Mouse (Mus musculus) forebrain, postnatal 0 days (tissue): Measurements from ENCODE around the gene Apoc4. TPM values are rescaled to one million over a fixed set of nuclear protein-coding genes. Genes with fewer than 3 reads are reported as not detected.

Experiments used
- ATAC-seq: fragments of 200-750 bp; cut with Nextera tagmentation; 2 replicates; pipeline ENCODE4 v1.8.0; 2017; ENCODE audit warnings: mild to moderate bottlenecking, moderate library complexity
- DNase-seq: peaks from one replicate; pipeline ENCODE4 v3.0.0-alpha.2; 2015
- H3K27ac ChIP-seq: fragments of 300-500 bp; sonication (generic); 2 replicates; pipeline ENCODE4 v1.5.1; 2014; ENCODE audit warnings: low read depth, mild to moderate bottlenecking, antibody characterized with exemption, low read length, moderate library complexity, mixed read lengths
- H3K27me3 ChIP-seq: fragments of 300-500 bp; sonication (generic); 2 replicates; pipeline ENCODE4 v1.6.1; 2014; ENCODE audit warnings: mild to moderate bottlenecking, low read length, mixed read lengths; ENCODE audit not compliant: insufficient read depth
- H3K36me3 ChIP-seq: fragments of 300-500 bp; sonication (generic); 2 replicates; pipeline ENCODE4 v1.6.1; 2014; ENCODE audit warnings: mild to moderate bottlenecking, moderate library complexity; ENCODE audit not compliant: insufficient read depth
- H3K4me1 ChIP-seq: fragments of 300-500 bp; sonication (generic); 2 replicates; pipeline ENCODE4 v1.6.1; 2014; ENCODE audit warnings: antibody characterized with exemption; ENCODE audit not compliant: insufficient read depth
- H3K4me2 ChIP-seq: fragments of 300-500 bp; sonication (generic); 2 replicates; pipeline ENCODE4 v1.6.1; 2014; ENCODE audit warnings: low read depth, mild to moderate bottlenecking, moderate library complexity
- H3K4me3 ChIP-seq: fragments of 300-500 bp; sonication (generic); 2 replicates; pipeline ENCODE4 v1.5.1; 2014; ENCODE audit warnings: low read depth, low read length, mixed read lengths
- H3K9ac ChIP-seq: fragments of 300-500 bp; sonication (generic); 2 replicates; pipeline ENCODE4 v1.6.1; 2014; ENCODE audit warnings: mild to moderate bottlenecking
- H3K9me3 ChIP-seq: fragments of 300-500 bp; sonication (generic); 2 replicates; pipeline ENCODE4 v1.6.1; 2016; ENCODE audit warnings: low read length
- CTCF ChIP-seq: sonication (generic); IDR thresholded peaks from 2 replicates; pipeline ENCODE4 v1.5.1; 2016; ENCODE audit warnings: antibody characterized with exemption, control low read depth, low read depth
- WGBS: fragments of 180-500 bp; shearing (Covaris S2); extraction: QIAGEN DNeasy Blood & Tissue Kit; methylation state at CpG from one replicate; pipeline ENCODE4 v1.1.7; 2014; 5-methylcytosine and 5-hydroxymethylcytosine counted together
- polyA plus RNA-seq: library from polyadenylated mRNA; unstranded; fragments of >200 nt; fragmentation: Nextera tagmentation; extraction: Ambion mirVana; gene quantifications from 2 replicates; pipeline ENCODE4 v1.2.1, GENCODE M21; 2015
- total RNA-seq: library from RNA; depleted of rRNA; stranded (reverse); fragments of >200 nt; gene quantifications from 2 replicates; pipeline ENCODE4 v1.2.3, GENCODE M21; 2014

The Apoc4 gene
- total and polyA plus RNA-seq, 2 experiments from 2014 or later = not detected

DNA sequence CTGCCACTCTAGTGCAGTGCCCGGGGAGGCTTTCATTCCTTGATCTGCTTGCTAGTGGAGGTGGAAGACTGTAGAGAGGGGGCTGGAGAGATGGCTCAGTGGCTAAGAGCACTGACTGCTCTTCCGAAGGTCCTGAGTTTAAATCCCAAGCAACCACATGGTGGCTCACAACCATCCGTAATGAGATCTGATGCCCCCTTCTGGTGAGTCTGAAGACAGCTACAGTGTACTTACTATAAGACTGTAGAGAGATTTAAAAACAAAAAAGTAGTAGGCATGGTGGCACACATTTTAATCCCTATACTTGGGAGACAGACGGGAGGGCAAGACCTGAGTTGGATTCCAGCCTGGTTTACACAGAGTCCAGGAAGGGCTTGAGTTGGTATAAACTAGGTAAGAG is 31.1 kb upstream of the Apoc4 start:
- Histone ChIP-seq H3K27ac (no peak overlapping the region), H3K9me3 (no peaks in the 10 kb centered on the region), H3K36me3 (peaks cover 41% of the 10 kb centered on the region), H3K27me3 (no peaks in the 10 kb centered on the region), H3K4me1 (0 out of 2 replicates have a peak, but pooled peaks cover 6% of the 10 kb centered on the region), H3K4me3 (no peak overlapping the region), H3K9ac (no peak overlapping the region), H3K4me2 (no peak overlapping the region)
- TF ChIP-seq CTCF = peak; percentile 64
- 59% methylated on average over 4 of the region's 4 CpGs for WGBS
- ATAC-seq = no peak
- DNase-seq = no peak

DNA sequence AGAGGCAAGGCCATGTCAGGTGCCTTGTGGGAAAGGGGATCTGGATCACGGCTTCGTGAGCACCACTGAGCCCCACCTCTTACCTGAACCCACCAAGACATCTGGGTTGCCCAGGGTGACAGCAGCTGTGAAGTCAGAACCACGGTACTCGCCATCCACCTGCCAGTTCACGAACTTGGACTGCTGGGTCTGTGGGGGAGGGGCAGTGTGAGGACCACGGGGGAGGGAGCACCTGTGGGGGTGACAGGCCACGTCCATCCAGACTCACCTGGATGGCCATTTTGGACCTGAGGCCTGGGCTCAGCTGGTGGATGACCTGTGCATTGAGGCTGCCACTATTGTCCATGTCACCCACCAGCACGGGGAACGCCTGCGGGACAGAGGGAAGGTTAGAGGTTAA is 29.4 kb upstream of the Apoc4 start:
- Histone ChIP-seq H3K36me3 (peaks cover 41% of the 10 kb centered on the region), H3K27ac (no peak overlapping the region), H3K9ac (no peak overlapping the region), H3K27me3 (no peaks in the 10 kb centered on the region), H3K9me3 (no peaks in the 10 kb centered on the region), H3K4me2 (no peak overlapping the region), H3K4me3 (no peak overlapping the region), H3K4me1 (no peaks in the 10 kb centered on the region)
- ATAC-seq (no peak), DNase-seq (no peak)
- 93% methylated on average over 10 of the region's 10 CpGs for WGBS
- no peak for TF ChIP-seq CTCF

DNA sequence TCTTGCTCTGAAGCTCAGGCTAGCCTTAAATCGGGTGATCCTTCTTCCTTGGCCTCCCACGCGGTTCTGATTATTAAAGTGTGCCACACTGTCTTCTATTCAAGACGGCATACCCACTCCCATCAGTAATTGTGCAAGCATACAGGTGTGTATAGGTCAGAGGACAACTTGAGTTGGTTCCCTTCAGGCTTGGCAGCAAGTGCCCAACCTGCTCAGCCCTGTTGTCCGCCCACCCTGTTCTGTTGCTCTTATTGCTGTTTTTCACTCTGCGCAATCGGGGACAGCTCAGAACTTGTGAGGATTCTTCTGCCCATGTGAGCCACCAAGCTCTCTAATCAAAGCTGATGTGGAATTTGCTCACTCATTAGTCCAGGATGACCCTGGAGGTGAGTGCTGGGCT is 24.0 kb upstream of the Apoc4 start:
- Histone ChIP-seq H3K4me1 (no peaks in the 10 kb centered on the region), H3K4me2 (no peak overlapping the region), H3K9ac (no peak overlapping the region), H3K27ac (no peak overlapping the region), H3K4me3 (no peak overlapping the region), H3K36me3 (peaks cover 13% of the 10 kb centered on the region; the same call in 1 of the 2 replicates), H3K27me3 (no peaks in the 10 kb centered on the region), H3K9me3 (no peaks in the 10 kb centered on the region)
- DNase-seq (no peak), ATAC-seq (no peak)
- TF ChIP-seq CTCF = no peak
- WGBS = 98% methylated on average over 7 of the region's 7 CpGs

DNA sequence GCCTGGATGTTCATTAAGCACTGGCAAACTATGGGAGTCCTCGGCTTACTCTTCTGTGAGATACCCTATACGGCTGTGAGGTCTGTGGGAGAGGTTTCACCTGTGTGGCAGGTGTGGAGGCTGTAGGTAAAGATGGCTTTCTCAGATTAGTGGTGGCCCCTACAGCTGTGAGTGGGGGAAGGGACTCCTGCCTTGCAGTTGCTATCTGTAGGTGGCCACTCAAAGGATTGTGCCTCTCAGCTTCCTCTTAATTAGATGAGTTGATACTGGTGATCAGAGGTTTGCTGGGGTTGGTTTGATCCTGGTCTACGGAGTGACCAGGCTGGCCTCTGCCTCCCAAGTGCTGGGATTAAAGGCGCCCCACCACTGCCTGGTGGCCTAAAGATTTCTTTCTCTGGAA is 23.2 kb upstream of the Apoc4 start:
- H3K4me2 ChIP-seq = no peak overlapping the region
- H3K4me1 ChIP-seq = no peaks in the 10 kb centered on the region
- ATAC-seq (no peak), DNase-seq (no peak)
- H3K27ac ChIP-seq = no peak overlapping the region
- no peak overlapping the region for H3K9ac ChIP-seq
- H3K9me3 ChIP-seq = no peaks in the 10 kb centered on the region
- H3K4me3 ChIP-seq = no peak overlapping the region
- H3K27me3 ChIP-seq = no peaks in the 10 kb centered on the region
- WGBS = 88% methylated on average over 4 of the region's 4 CpGs
- no peak for TF ChIP-seq CTCF
- H3K36me3 ChIP-seq = peaks cover 8% of the 10 kb centered on the region; the same call in 1 of the 2 replicates

DNA sequence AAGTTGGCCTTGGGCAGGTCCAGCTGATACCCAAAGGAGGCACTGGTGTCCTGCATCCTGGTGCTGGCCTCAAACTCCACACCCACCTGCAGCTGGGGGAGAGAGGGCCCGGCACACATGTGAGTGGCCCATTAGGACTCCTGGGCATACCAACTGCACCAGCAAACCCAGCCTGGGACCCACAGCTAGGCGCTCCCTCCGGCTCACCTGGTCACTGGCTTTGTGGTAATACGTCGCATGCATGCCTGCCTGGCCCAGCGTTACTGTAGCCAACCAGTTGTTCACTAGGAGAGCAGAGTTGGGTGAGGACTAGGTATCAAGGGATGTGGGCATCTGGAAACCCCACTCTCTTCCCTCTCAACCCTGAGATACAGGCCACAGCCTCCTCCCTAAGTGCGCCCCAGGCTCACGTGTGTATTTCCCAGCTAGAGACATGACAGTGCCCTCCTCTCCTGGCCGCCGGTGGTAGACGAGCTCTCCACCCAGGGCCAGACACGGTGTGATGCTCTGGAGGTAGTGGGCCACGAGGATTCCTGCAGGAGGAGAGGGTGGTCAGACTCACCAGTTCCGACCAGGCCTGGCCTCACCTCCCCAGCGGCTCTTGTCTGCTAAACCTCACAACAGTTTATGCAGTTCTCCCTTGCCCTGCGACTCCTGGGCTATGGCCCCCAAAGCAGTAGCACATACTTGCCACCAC is 21.7 kb upstream of the Apoc4 start:
- H3K4me1 ChIP-seq = no peaks in the 10 kb centered on the region
- H3K9ac ChIP-seq = no peak overlapping the region
- no peak for ATAC-seq
- WGBS = 94% methylated on average over 16 of the region's 16 CpGs
- no peak overlapping the region for H3K4me2 ChIP-seq
- TF ChIP-seq CTCF = no peak
- H3K4me3 ChIP-seq = no peak overlapping the region
- no peaks in the 10 kb centered on the region for H3K9me3 ChIP-seq
- H3K27me3 ChIP-seq = no peaks in the 10 kb centered on the region
- no peaks in the 10 kb centered on the region; the same call in 1 of the 2 replicates for H3K36me3 ChIP-seq
- no peak overlapping the region for H3K27ac ChIP-seq
- no peak for DNase-seq

DNA sequence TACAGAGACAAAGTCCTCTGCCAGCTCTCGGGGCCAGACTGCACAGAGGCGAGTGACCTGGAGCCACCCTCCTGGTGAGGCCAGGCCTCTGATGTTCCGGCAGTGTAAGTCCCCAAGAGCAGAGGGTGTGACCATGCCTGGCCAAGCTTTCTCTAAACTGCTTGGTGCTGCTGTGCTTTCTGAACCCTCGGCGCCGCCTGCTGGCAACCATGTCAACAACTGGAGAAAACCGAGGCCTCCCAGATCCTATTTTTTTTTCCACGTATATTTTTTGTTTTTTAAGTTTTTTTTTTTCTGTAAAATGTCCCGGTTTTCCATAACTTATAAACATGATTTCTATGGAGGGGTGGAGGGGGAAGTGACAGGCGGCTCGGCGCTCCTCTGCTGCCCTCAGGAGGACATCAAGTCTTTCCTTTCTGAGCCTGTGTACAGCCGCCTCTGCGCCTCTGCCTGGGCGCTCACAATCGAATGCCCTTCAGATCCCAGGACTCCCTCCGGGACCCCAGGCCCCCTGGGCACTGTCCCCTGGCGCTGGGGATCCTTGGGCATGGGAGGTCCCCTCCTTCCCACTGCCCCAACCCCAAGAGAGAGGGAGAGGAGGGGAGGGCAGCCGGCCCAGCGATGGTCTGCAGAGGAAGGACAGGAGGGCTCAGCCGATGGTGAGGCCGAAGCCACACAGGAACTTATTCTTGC is 19.9 kb upstream of the Apoc4 start:
- Histone ChIP-seq H3K4me1 (no peaks in the 10 kb centered on the region), H3K27ac (peak overlapping the region; percentile 30; the same call in 1 of the 2 replicates), H3K36me3 (peaks cover 6% of the 10 kb centered on the region), H3K4me2 (no peak overlapping the region), H3K9ac (no peak overlapping the region), H3K4me3 (no peak overlapping the region), H3K9me3 (no peaks in the 10 kb centered on the region), H3K27me3 (no peaks in the 10 kb centered on the region)
- ATAC-seq (peak; percentile 63), DNase-seq (peak; percentile 60)
- TF ChIP-seq CTCF = peak; percentile 70
- WGBS = 27% methylated on average over 22 of the region's 22 CpGs
